Mouse (Mus musculus) E14TG2a.4 (cell line): Measurements from ENCODE around the gene Lypla2.

Experiments
- CTCF ChIP-seq: conservative IDR thresholded peaks from 2 replicates; pipeline ENCODE4 v1.5.1; 2014; ENCODE audit warnings: low read length
- NANOG ChIP-seq: IDR thresholded peaks from 2 replicates; pipeline ENCODE4 v1.6.1; 2014; ENCODE audit warnings: borderline replicate concordance, low read length, mixed read lengths
- POU5F1 ChIP-seq: IDR thresholded peaks from 2 replicates; pipeline ENCODE4 v1.6.1; 2014; ENCODE audit warnings: low read length, borderline replicate concordance

DNA sequence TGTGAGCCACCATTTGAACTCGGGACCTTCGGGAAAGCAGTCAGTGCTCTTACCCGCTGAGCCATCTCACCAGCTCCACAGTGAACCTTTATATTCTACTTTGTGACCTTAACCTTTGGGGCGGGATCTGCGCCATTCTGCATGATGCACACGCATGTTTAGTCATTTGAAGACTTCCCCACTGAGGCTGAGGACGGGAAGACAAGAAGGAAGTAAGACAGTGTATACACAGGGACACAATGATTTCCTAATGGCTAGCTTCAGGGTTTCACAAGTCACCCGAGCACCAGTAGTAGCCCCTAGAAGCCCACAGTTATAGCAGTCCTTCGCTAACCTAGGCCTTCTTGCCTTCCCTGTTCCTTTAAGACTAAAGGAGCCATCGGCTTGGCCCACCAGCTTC lies 26.7 kb downstream of the Lypla2 start:
- TF ChIP-seq CTCF (no peak), NANOG (no peak), POU5F1 (no peak)
